Mouse (Mus musculus): ENCODE measurements around the gene Igfbp1. TPM values are rescaled to one million over a fixed set of nuclear protein-coding genes. Genes with fewer than 3 reads are reported as not detected.

Gene Igfbp1
- polyA plus RNA-seq, 1 experiment from 2014 or later: 0.19 TPM

DNA sequence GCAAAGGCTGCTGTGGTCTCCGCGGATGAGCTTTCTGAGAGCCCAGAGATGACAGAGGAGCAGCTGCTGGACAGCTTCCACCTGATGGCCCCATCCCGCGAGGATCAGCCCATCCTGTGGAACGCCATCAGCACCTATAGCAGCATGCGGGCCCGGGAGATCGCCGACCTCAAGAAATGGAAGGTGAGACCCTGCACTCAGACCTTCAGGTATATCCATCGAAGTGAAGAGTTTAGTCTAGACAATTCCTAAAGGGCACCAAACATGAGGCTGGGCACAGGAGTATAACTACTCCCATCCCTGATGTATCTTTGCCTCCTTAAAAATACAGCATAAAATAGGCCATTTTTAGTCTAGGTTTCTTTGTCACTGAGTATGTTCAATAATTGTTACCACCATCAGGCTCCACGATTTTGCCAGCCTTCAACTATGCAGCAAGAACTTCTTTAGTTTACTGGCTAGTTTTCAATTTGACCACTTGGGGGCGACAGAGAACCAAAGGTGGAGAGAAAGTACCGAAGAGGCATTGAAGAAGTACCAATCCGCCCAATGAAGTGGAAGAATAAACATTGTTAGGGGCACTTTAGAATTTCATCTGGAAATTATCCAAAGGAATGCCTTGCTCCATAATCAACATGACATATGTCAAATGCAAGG lies 2.3 kb downstream of the Igfbp1 start:
- WGBS: 61% methylated on average over 14 of the region's 14 CpGs
- H3K27ac ChIP-seq (ENCODE audit: low read depth, low read length): no peak overlapping the region

DNA sequence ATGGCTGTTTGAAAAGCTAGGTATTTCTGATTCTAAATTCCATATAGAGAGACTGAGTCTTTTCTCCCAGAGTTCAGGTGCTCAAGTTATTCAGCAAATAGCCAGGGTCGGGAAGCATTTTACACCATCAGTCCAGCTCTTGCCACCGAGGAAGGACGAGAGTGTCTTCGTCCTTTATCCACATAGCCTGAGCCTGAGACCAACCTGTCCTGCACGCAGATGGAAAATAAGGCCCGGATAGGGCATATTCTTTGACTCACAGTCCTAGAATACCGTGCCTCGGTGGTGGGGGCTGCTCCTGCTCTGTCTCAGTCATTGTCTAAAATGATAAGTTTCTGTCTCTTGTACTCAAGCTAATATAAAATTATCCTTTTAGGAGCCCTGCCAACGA lies 2.8 kb downstream of the Igfbp1 start:
- DNase-seq (ENCODE audit: low spot score): no peak
- peaks cover 3% of the 10 kb centered on the region; the same call in 1 of the 2 replicates for H3K4me1 ChIP-seq (ENCODE audit: control insufficient read depth, insufficient read depth, low read length)
- ATAC-seq: no peak
- H3K9ac ChIP-seq (ENCODE audit: low read length): no peak overlapping the region
- H3K4me2 ChIP-seq (ENCODE audit: low read length): no peak overlapping the region
- WGBS: 81% methylated on average over 9 of the region's 9 CpGs
- no peaks in the 10 kb centered on the region for H3K27me3 ChIP-seq (replicated peaks; ENCODE audit: control insufficient read depth, insufficient read depth, low read length)
- H3K9me3 ChIP-seq (replicated peaks; ENCODE audit: control insufficient read depth, low read length): no peaks in the 10 kb centered on the region
- no peak overlapping the region for H3K27ac ChIP-seq (ENCODE audit: low read depth, low read length)
- no peak overlapping the region for H3K4me3 ChIP-seq (ENCODE audit: low read depth, low read length)
- no peaks in the 10 kb centered on the region for H3K36me3 ChIP-seq (ENCODE audit: control insufficient read depth, insufficient read depth, low read length)

More for the DNA sequence above, 2.3 kb downstream of the Igfbp1 start:
- no peaks in the 10 kb centered on the region for H3K9me3 ChIP-seq (replicated peaks; ENCODE audit: control insufficient read depth, low read length)
- H3K4me2 ChIP-seq (ENCODE audit: low read length): no peak overlapping the region
- DNase-seq (ENCODE audit: low spot score) (peak; percentile 81), ATAC-seq (no peak)
- H3K4me3 ChIP-seq (ENCODE audit: low read depth, low read length): no peak overlapping the region
- no peaks in the 10 kb centered on the region for H3K36me3 ChIP-seq (ENCODE audit: control insufficient read depth, insufficient read depth, low read length)
- H3K4me1 ChIP-seq (ENCODE audit: control insufficient read depth, insufficient read depth, low read length): peaks cover 3% of the 10 kb centered on the region; the same call in 1 of the 2 replicates
- H3K27me3 ChIP-seq (replicated peaks; ENCODE audit: control insufficient read depth, insufficient read depth, low read length): no peaks in the 10 kb centered on the region
- H3K9ac ChIP-seq (ENCODE audit: low read length): no peak overlapping the region

GRCm38 (mm10) chr11:7202206-7202605 lies 4.6 kb downstream of the Igfbp1 start:
- Histone ChIP-seq H3K9ac (ENCODE audit: low read length) (no peak overlapping the region), H3K9me3 (replicated peaks; ENCODE audit: control insufficient read depth, low read length) (no peaks in the 10 kb centered on the region), H3K27ac (ENCODE audit: low read depth, low read length) (no peak overlapping the region)

DNA sequence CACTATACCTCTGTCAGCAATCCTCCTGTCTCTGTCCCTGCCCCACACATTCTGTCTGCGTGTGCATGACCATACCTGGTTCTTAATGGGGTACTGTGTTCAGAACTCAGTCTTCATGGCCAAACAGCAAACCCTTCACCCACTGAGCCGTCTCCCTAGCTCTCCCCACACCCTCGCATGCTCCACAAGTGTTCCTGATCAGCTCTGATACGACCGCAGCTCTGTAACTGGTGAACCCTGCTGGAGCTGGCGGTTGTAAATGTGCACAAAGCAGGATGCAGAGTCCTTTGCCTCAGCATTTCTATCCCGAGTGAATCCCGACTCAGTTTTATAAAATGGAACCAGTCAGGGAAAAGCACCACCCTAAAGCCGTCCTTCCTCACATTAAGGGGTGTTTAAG lies 6.3 kb downstream of the Igfbp1 start:
- DNase-seq (ENCODE audit: low spot score): no peak
- Histone ChIP-seq H3K9me3 (replicated peaks; ENCODE audit: control insufficient read depth, low read length) (no peaks in the 10 kb centered on the region), H3K4me2 (ENCODE audit: low read length) (no peak overlapping the region), H3K27ac (ENCODE audit: low read depth, low read length) (no peak overlapping the region), H3K36me3 (ENCODE audit: control insufficient read depth, insufficient read depth, low read length) (no peaks in the 10 kb centered on the region), H3K27me3 (replicated peaks; ENCODE audit: control insufficient read depth, insufficient read depth, low read length) (no peaks in the 10 kb centered on the region), H3K9ac (ENCODE audit: low read length) (no peak overlapping the region), H3K4me3 (ENCODE audit: low read depth, low read length) (no peak overlapping the region), H3K4me1 (ENCODE audit: control insufficient read depth, insufficient read depth, low read length) (no peaks in the 10 kb centered on the region)
- 92% methylated on average over 9 of the region's 9 CpGs for WGBS
- no peak for ATAC-seq

More at GRCm38 (mm10) chr11:7202206-7202605, 4.6 kb downstream of the Igfbp1 start:
- DNase-seq (ENCODE audit: low spot score) (no peak), ATAC-seq (no peak)
- H3K27me3 ChIP-seq (replicated peaks; ENCODE audit: control insufficient read depth, insufficient read depth, low read length): no peaks in the 10 kb centered on the region
- peaks cover 3% of the 10 kb centered on the region; the same call in 1 of the 2 replicates for H3K4me1 ChIP-seq (ENCODE audit: control insufficient read depth, insufficient read depth, low read length)
- no peak overlapping the region for H3K4me3 ChIP-seq (ENCODE audit: low read depth, low read length)
- H3K36me3 ChIP-seq (ENCODE audit: control insufficient read depth, insufficient read depth, low read length): no peaks in the 10 kb centered on the region
- H3K4me2 ChIP-seq (ENCODE audit: low read length): no peak overlapping the region
- WGBS: 85% methylated on average over 7 of the region's 7 CpGs

GRCm38 (mm10) chr11:7210343-7210742 lies 12.8 kb downstream of the Igfbp1 start:
- DNase-seq (ENCODE audit: low spot score): peak; percentile 80
- 17% methylated on average over 6 of the region's 6 CpGs for WGBS
- no peak overlapping the region for H3K27ac ChIP-seq (ENCODE audit: low read depth, low read length)

GRCm38 (mm10) chr11:7211211-7211610 lies 13.6 kb downstream of the Igfbp1 start:
- Histone ChIP-seq H3K9me3 (replicated peaks; ENCODE audit: control insufficient read depth, low read length) (no peaks in the 10 kb centered on the region), H3K4me3 (ENCODE audit: low read depth, low read length) (no peak overlapping the region), H3K4me1 (ENCODE audit: control insufficient read depth, insufficient read depth, low read length) (no peaks in the 10 kb centered on the region), H3K9ac (ENCODE audit: low read length) (no peak overlapping the region), H3K27ac (ENCODE audit: low read depth, low read length) (no peak overlapping the region), H3K36me3 (ENCODE audit: control insufficient read depth, insufficient read depth, low read length) (no peaks in the 10 kb centered on the region), H3K4me2 (ENCODE audit: low read length) (no peak overlapping the region), H3K27me3 (replicated peaks; ENCODE audit: control insufficient read depth, insufficient read depth, low read length) (peaks cover 13% of the 10 kb centered on the region)
- WGBS: 28% methylated on average over 9 of the region's 9 CpGs
- ATAC-seq (no peak), DNase-seq (ENCODE audit: low spot score) (peak; percentile 52)

More at GRCm38 (mm10) chr11:7210343-7210742, 12.8 kb downstream of the Igfbp1 start:
- Histone ChIP-seq H3K36me3 (ENCODE audit: control insufficient read depth, insufficient read depth, low read length) (no peaks in the 10 kb centered on the region), H3K27me3 (replicated peaks; ENCODE audit: control insufficient read depth, insufficient read depth, low read length) (peaks cover 13% of the 10 kb centered on the region), H3K4me2 (ENCODE audit: low read length) (no peak overlapping the region), H3K9ac (ENCODE audit: low read length) (no peak overlapping the region), H3K9me3 (replicated peaks; ENCODE audit: control insufficient read depth, low read length) (no peaks in the 10 kb centered on the region), H3K4me3 (ENCODE audit: low read depth, low read length) (no peak overlapping the region), H3K4me1 (ENCODE audit: control insufficient read depth, insufficient read depth, low read length) (no peaks in the 10 kb centered on the region)
- peak; percentile 15; the same call in 1 of the 2 replicates for ATAC-seq

DNA sequence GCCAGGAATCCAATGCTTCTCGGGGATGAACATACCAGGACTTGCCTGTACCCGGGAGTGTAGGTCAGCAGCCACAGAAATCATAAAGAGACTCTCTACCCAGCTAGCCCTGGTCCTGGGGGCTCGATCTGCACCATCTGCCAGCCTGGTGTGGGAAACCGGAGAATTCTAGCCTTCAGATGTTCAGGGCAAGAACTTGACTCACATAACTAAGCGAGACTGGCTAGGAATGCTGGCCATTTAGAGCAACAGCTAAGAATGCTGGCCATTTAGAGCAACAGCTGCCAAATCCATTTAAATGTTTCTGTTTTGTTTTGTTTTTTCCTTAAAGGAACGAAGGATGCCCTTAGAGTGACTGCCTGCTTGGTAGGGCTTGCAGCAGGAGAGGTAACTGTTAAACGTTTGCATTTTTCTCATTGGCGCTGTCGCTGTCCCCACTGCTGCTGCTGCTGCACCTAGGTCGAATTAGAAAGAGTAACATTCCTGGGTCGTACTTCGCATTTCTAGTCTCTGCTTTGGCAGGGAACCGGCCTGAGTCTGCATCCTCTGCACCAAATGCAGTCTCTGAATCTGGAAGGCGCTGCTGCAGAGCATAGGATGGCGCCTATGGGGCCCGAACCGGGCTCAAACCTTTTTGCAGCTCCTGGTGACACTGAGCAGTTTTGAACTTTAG lies 14.7 kb downstream of the Igfbp1 start:
- ATAC-seq (no peak), DNase-seq (ENCODE audit: low spot score) (no peak)
- Histone ChIP-seq H3K36me3 (ENCODE audit: control insufficient read depth, insufficient read depth, low read length) (no peaks in the 10 kb centered on the region), H3K4me3 (ENCODE audit: low read depth, low read length) (peak overlapping the region; percentile 66), H3K27me3 (replicated peaks; ENCODE audit: control insufficient read depth, insufficient read depth, low read length) (peaks cover 13% of the 10 kb centered on the region), H3K4me2 (ENCODE audit: low read length) (peak overlapping the region; percentile 74), H3K9ac (ENCODE audit: low read length) (no peak overlapping the region; the same call in 1 of the 2 replicates), H3K4me1 (ENCODE audit: control insufficient read depth, insufficient read depth, low read length) (no peaks in the 10 kb centered on the region), H3K27ac (ENCODE audit: low read depth, low read length) (no peak overlapping the region), H3K9me3 (replicated peaks; ENCODE audit: control insufficient read depth, low read length) (no peaks in the 10 kb centered on the region)
- WGBS: 22% methylated on average over 17 of the region's 17 CpGs

DNA sequence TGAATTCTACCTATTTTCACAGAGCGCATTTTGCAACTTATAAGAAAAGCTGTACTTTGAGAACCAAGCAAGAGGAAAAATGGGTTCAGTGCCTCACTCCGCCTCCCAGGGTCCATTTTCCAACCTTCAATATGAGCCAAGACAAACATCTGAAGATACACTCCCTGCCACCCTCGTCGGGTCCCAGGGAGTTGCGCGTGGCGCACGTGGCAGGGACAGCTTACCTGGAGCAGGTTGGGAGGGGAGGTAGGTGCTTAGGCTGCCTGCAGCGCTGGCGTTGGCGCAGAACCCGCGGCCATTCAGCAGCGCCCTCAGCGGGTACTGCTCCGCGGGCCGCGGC lies 15.5 kb downstream of the Igfbp1 start:
- Histone ChIP-seq H3K27ac (ENCODE audit: low read depth, low read length) (0 out of 2 replicates have a peak overlapping the region, but pooled peaks have one; percentile 75), H3K9me3 (replicated peaks; ENCODE audit: control insufficient read depth, low read length) (no peaks in the 10 kb centered on the region), H3K9ac (ENCODE audit: low read length) (peak overlapping the region; percentile 82), H3K27me3 (replicated peaks; ENCODE audit: control insufficient read depth, insufficient read depth, low read length) (peaks cover 13% of the 10 kb centered on the region), H3K4me3 (ENCODE audit: low read depth, low read length) (peak overlapping the region; percentile 66), H3K4me2 (ENCODE audit: low read length) (peak overlapping the region; percentile 74), H3K4me1 (ENCODE audit: control insufficient read depth, insufficient read depth, low read length) (no peaks in the 10 kb centered on the region), H3K36me3 (ENCODE audit: control insufficient read depth, insufficient read depth, low read length) (no peaks in the 10 kb centered on the region)
- ATAC-seq: no peak
- no peak for DNase-seq (ENCODE audit: low spot score)
- WGBS: 1% methylated on average over 19 of the region's 19 CpGs

Measured in forebrain, embryonic 14.5 days (tissue).